Mouse (Mus musculus): ENCODE measurements at regions not wholly inside any gene's neighbourhood (a gene's known extent, or its start where the extent isn't known, plus 50 kb on each side); places are given as distances from the start of the nearest gene placed in this dataset.

DNA sequence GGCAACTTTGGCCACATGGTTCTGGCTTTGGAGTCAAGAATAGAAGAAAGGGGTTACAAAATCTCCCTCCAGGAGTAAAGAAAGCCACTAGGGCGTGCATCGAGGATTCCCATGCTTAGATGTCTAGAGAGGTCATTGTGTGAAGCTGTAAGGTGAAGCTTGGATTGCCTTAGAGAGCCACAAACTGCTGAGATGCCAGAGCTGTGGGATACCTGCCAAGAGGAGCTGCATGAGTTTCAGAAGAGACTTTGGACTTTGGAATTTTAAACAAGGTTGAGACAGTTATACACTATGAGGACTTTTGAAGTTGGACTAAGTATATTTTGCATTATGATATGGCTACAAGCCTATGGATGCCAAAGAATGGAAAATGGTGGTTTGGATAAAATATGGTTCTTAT lies 325.4 kb upstream of the Rag2 start:
- Histone ChIP-seq H3K9me3 (replicated peaks; ENCODE audit: low read length) (no peaks in the 10 kb centered on the region), H3K36me3 (ENCODE audit: insufficient read depth, low read length) (no peaks in the 10 kb centered on the region), H3K4me1 (replicated peaks; ENCODE audit: insufficient read depth, low read length) (no peaks in the 10 kb centered on the region), H3K27me3 (ENCODE audit: insufficient read depth, low read length) (no peaks in the 10 kb centered on the region), H3K4me3 (replicated peaks; ENCODE audit: low read depth, low read length) (no peak overlapping the region), H3K9ac (ENCODE audit: low read depth, low read length) (no peak overlapping the region), H3K27ac (no peak overlapping the region), H3K4me2 (ENCODE audit: low read length) (no peak overlapping the region)
- no peak for TF ChIP-seq CTCF (IDR thresholded peaks at IDR 0.05; ENCODE audit: low read depth)
- 94% methylated on average over 2 of the region's 2 CpGs for WGBS
- ATAC-seq (replicated peaks; ENCODE audit: low FRiP score, low read depth) (no peak), DNase-seq (ENCODE audit: low spot score) (no peak)

DNA sequence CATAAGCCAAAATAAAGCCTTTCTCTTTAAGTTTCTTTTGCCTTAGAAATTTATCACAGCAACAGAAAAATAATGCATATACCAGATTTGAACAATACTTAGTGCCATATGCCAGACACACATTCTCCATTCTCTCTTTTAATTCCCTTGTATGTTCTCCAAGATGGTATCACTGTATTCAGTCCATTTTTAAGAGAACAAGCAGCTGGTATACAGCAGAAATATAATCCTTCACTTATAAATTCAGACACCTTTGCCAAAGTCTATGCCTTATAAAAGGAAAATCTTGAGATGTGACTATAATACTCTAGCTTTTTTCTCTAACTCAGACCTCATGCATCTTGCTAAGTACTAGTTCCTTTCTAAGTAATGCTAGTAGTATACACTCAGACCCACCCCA lies 324.4 kb upstream of the Rag2 start:
- Histone ChIP-seq H3K4me2 (ENCODE audit: low read length) (no peak overlapping the region), H3K4me3 (replicated peaks; ENCODE audit: low read depth, low read length) (no peak overlapping the region), H3K9me3 (replicated peaks; ENCODE audit: low read length) (no peaks in the 10 kb centered on the region), H3K27me3 (ENCODE audit: insufficient read depth, low read length) (no peaks in the 10 kb centered on the region), H3K9ac (ENCODE audit: low read depth, low read length) (no peak overlapping the region), H3K27ac (no peak overlapping the region), H3K4me1 (replicated peaks; ENCODE audit: insufficient read depth, low read length) (no peaks in the 10 kb centered on the region), H3K36me3 (ENCODE audit: insufficient read depth, low read length) (no peaks in the 10 kb centered on the region)
- DNase-seq (ENCODE audit: low spot score) (no peak), ATAC-seq (replicated peaks; ENCODE audit: low FRiP score, low read depth) (no peak)
- TF ChIP-seq CTCF (IDR thresholded peaks at IDR 0.05; ENCODE audit: low read depth) = no peak

DNA sequence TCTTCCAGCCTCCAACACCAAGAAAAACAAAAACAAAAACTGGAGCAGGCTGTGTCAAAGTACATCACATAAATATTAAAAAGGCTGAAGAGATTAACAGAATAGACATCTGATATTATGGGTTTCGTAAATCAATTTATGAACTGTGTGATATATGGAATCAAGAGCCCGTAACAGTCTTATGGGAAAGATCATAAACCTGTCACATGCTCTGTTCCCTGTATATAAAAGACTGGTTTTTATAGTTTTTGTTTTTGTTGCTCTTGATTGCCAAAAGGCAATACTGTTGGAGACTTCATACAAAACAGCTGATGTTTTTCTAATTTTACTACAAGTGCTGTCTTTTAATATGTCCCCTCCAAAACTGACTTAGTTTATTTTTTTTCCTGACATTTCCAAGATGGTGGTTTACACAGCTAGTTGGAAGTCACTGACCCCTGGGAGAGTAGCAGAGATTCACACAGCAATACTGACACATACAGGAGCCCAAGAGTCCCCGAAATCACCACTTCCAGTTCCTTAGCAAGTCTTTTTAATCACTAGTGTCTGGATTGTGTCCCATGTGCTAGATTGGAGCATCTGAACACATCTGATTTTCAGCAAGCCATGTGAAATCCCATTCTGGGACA lies 303.1 kb upstream of the Rag2 start:
- Histone ChIP-seq H3K36me3 (ENCODE audit: insufficient read depth, low read length) (no peaks in the 10 kb centered on the region), H3K9me3 (replicated peaks; ENCODE audit: low read length) (no peaks in the 10 kb centered on the region), H3K4me2 (ENCODE audit: low read length) (no peak overlapping the region), H3K4me3 (replicated peaks; ENCODE audit: low read depth, low read length) (no peak overlapping the region), H3K4me1 (replicated peaks; ENCODE audit: insufficient read depth, low read length) (no peaks in the 10 kb centered on the region), H3K27me3 (ENCODE audit: insufficient read depth, low read length) (no peaks in the 10 kb centered on the region), H3K9ac (ENCODE audit: low read depth, low read length) (no peak overlapping the region), H3K27ac (no peak overlapping the region)
- TF ChIP-seq CTCF (IDR thresholded peaks at IDR 0.05; ENCODE audit: low read depth) = no peak
- ATAC-seq (replicated peaks; ENCODE audit: low FRiP score, low read depth) (peak; percentile 80; the same call in 1 of the 2 replicates), DNase-seq (ENCODE audit: low spot score) (peak; percentile 87)
- 43% methylated on average over 3 of the region's 3 CpGs for WGBS

DNA sequence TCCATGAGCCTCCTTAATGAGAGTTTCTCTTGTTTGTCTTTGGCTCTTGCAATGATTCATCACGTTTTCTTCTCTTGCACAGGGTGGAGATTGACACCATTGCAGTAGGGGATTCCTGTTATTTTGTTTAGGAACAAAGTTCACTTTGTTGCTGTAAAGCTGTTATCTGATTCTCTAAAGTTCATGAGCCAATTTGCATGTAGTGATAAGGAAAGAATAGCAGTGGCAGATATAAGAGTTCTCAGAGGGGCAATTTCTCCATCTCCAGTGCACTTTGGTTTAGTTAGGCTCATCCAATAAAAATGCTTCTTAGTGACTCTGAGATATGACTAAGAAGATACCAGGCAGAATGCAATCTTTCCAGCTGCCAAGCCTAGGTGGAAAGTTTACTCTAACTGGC lies 267.8 kb upstream of the Rag2 start:
- 13% methylated on average over 1 of the region's 1 CpGs for WGBS
- no peaks in the 10 kb centered on the region for H3K27me3 ChIP-seq (ENCODE audit: insufficient read depth, low read length)
- no peak overlapping the region for H3K9ac ChIP-seq (ENCODE audit: low read depth, low read length)
- H3K36me3 ChIP-seq (ENCODE audit: insufficient read depth, low read length) = no peaks in the 10 kb centered on the region
- H3K4me3 ChIP-seq (replicated peaks; ENCODE audit: low read depth, low read length) = no peak overlapping the region
- DNase-seq (ENCODE audit: low spot score) (no peak), ATAC-seq (replicated peaks; ENCODE audit: low FRiP score, low read depth) (no peak)
- TF ChIP-seq CTCF (IDR thresholded peaks at IDR 0.05; ENCODE audit: low read depth) = no peak
- H3K9me3 ChIP-seq (replicated peaks; ENCODE audit: low read length) = no peaks in the 10 kb centered on the region
- no peak overlapping the region for H3K27ac ChIP-seq
- no peak overlapping the region for H3K4me2 ChIP-seq (ENCODE audit: low read length)
- no peaks in the 10 kb centered on the region for H3K4me1 ChIP-seq (replicated peaks; ENCODE audit: insufficient read depth, low read length)

DNA sequence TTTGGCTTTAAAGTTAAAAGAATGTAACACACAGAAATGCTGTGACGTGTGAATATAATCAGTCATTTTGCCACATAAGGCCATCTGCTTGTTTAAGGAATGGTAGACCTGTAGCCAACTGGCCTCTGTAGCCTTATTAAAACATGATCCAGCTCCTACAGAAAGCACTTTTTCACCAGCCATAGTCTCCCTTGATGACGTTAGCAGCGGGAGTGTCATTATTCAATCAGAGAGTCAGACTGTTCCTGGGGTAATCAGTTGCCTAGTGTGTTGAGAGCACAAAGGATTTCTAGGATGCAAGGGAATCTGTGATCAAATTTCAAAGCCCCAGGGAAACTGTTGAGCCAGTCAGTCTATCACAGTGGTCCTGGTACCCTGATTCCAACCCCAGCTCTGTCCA lies 260.3 kb upstream of the Rag2 start:
- Histone ChIP-seq H3K4me1 (replicated peaks; ENCODE audit: insufficient read depth, low read length) (no peaks in the 10 kb centered on the region), H3K36me3 (ENCODE audit: insufficient read depth, low read length) (no peaks in the 10 kb centered on the region), H3K4me2 (ENCODE audit: low read length) (no peak overlapping the region), H3K27me3 (ENCODE audit: insufficient read depth, low read length) (no peaks in the 10 kb centered on the region), H3K9ac (ENCODE audit: low read depth, low read length) (no peak overlapping the region), H3K27ac (no peak overlapping the region), H3K9me3 (replicated peaks; ENCODE audit: low read length) (no peaks in the 10 kb centered on the region), H3K4me3 (replicated peaks; ENCODE audit: low read depth, low read length) (no peak overlapping the region)
- ATAC-seq (replicated peaks; ENCODE audit: low FRiP score, low read depth) (no peak), DNase-seq (ENCODE audit: low spot score) (no peak)
- WGBS = 57% methylated on average over 3 of the region's 3 CpGs
- no peak for TF ChIP-seq CTCF (IDR thresholded peaks at IDR 0.05; ENCODE audit: low read depth)

DNA sequence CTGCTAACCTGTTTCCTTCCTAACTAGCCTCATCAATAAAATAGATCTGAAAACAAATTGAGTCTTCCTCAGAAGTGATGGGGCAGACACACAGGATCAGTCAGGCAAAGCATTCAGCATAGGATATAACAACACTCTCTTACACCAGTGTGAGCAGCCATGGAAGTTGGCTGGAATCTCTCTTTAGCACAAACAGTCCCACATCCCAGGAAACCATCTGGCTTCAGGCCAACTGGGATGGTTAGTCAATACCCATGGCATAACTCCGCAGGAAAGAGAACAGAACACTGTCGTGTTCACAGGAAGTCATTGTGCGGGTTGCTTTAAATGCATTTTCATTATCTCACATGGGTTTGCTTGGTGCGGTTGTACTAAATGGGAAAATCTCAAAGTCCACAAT lies 256.2 kb upstream of the Rag2 start:
- DNase-seq (ENCODE audit: low spot score) (no peak), ATAC-seq (replicated peaks; ENCODE audit: low FRiP score, low read depth) (no peak)
- no peak overlapping the region for H3K9ac ChIP-seq (ENCODE audit: low read depth, low read length)
- 78% methylated on average over 4 of the region's 4 CpGs for WGBS
- no peaks in the 10 kb centered on the region for H3K4me1 ChIP-seq (replicated peaks; ENCODE audit: insufficient read depth, low read length)
- no peaks in the 10 kb centered on the region for H3K27me3 ChIP-seq (ENCODE audit: insufficient read depth, low read length)
- H3K27ac ChIP-seq = no peak overlapping the region
- H3K4me3 ChIP-seq (replicated peaks; ENCODE audit: low read depth, low read length) = no peak overlapping the region
- no peak for TF ChIP-seq CTCF (IDR thresholded peaks at IDR 0.05; ENCODE audit: low read depth)
- H3K9me3 ChIP-seq (replicated peaks; ENCODE audit: low read length) = no peaks in the 10 kb centered on the region
- H3K36me3 ChIP-seq (ENCODE audit: insufficient read depth, low read length) = no peaks in the 10 kb centered on the region
- no peak overlapping the region for H3K4me2 ChIP-seq (ENCODE audit: low read length)
